Mouse (Mus musculus): ENCODE data around the gene Bmi1.

Gene Bmi1

DNA sequence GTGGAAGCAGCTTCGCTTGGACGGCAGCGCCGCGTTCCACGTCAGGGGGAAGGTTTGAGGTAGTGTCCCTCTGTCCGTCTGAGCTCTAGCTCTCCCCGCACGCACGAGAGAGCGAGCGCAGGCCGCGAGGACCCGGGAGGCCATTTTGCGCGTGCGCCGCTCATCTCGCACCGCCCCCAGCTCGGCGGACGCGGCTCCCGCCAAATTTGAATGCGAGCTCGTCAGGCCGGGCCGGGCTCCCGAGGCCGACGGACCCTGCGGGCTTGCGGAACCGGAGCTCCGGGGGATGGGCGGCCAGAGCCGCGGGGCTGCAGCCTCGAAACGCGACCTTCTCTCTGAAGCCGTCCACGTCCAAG lies 11.9 kb downstream of the Bmi1 start:
- DNase-seq = peak; percentile 76

DNA sequence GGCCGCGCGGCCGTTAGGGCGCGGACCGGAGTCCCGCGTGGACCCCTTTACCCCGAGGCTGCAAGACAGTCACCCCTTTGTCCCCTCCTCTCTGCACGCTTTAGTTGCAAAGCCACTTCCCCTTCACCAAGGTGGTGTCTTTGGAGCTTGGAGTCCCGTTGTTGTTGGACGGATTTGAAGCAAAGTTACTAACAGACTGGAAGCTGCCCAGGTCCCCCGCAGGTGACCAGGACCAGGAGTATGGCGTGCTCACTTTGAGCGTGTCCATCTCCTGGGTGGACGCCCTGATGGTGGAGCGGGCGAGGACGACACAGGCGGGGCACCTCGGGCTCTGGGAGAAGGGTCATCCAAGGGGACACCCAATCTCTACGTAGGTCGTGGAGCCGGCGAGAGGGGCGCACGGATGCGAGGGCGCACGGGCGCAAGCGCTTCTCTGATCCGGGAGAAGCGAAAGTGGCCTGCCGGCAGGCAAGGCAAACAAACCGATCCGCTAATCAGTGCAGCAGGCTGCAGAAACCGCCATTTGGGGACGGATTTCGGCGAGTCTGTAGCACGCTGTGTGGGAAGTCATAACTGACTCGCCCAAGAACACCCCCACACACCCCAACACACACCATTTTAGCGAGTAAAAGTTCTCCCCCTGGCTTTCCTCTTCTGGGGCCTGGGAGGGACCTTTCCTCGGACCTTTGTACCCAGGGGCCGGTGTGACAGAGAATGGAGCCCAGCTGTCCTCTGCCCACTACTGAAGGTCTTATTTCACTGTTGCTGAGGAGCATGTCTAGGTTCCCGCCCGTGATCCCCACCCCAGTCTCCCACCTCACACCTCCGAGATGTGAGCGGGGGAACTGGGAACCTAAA lies 12.5 kb downstream of the Bmi1 start:
- DNase-seq = peak; percentile 51 to 67

GRCm38 (mm10) chr2:18690055-18690691 lies 13.4 kb downstream of the Bmi1 start:
- DNase-seq = peak; percentile 69 to 71

DNA sequence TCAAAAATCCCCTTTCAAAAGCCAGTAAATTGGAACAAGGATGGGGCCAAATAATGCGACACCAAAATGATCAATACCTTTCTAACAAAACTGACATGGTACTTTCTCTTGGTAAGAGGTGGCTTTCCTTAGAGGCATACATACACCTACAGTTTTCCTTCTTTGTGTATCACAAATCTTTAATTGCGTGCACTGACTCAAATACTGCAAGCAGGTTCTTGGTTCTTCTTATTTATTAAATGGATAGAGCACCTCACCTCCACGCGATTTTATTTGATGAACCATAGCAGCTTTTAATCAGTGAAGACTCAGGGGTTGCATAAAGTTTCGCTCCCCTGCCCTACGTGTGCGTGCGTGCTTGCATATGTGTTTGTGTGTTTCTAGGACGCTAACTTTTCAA lies 13.9 kb downstream of the Bmi1 start:
- no peak for DNase-seq

GRCm38 (mm10) chr2:18692031-18692430 lies 15.2 kb downstream of the Bmi1 start:
- no peak for DNase-seq

GRCm38 (mm10) chr2:18692548-18692947 lies 15.7 kb downstream of the Bmi1 start:
- DNase-seq = no peak

DNA sequence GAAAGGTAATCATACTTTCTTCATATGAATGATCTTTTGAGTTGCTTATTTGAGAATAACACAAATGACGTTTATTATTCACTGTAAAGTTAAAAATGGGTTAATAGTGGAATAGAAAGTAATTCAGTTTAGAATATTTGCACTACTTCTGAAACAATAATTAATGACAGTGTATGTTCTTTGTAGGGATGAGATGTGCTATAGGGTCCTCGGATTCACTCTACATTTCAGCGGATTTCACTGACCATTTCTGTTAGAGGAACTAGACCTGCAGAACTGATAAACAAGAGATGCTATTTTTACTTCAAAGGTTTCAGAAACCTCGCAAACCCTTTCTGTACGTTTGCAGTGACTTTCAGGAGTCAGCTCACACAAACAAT lies 16.7 kb downstream of the Bmi1 start:
- no peak for DNase-seq

DNA sequence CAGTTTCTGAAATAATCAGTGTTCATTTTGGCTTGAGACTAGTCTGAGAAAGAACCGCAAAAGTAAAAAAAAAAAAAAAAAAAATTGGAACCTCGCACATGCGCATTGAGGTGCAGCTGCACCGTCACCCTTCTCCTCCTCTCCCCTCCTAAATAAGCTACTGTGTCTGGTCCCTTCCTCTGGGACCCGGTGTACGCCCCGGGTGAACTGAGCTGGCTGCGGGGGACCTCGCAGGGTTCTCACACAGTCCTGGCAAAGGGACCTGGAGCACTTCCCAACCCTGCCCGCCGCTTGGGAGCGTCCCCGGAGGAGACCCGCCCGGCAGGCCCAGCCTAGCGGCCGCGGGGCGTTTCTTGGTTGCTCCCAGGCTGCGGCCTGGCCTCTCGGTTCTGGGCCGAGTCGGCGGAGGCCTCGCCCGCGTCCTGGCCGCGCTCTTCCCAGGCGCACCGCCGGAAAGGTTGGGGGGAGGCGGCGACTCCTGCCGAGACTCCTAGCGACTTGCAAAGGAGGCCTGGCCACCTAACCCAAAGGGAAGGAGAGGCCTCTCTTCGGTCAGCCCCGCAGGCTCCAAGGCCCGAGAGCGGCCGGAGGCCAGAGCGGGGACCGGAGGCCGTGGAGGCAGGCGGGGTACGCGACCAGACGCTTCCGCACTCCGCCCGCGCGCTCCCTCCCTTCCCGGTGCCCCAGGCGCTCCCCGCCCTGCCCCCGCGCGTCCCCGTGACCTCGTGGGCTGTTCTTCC lies 17.2 kb downstream of the Bmi1 start, which contains the start of gene Spag6:
Spag6 (plus strand) TSS at position 162 of the 740 bp plus-strand sequence.
- DNase-seq = peak; percentile 78 to 83

- no peak for DNase-seq
Observed at GRCm38 (mm10) chr2:18694611-18694950, 17.8 kb downstream of the Bmi1 start.

GRCm38 (mm10) chr2:18695163-18695562 lies 18.3 kb downstream of the Bmi1 start:
- no peak for DNase-seq

DNA sequence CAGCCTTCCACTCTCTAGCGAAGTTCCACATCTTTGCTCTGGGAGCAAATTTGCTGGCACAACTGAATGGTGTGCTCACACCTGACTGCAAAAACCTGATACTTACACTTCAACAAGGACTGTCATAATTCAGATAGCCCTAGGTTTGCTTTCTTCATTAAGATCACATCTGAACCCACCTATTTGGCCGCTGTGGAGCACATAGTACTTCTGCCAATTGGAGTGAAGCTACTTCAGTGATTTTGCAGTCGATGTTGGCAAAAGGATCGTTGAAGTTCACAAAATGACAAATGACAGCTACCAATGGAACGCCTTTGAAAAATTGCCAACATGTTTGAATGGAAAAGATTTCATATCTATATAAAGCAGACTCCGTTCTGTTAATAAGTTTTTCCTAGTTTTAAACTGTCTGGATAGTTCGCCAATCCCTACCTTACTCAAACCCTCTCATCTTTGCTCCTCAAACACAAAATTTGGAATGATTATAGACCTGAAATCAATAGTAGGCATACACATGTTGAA lies 18.9 kb downstream of the Bmi1 start:
- DNase-seq = no peak

DNA sequence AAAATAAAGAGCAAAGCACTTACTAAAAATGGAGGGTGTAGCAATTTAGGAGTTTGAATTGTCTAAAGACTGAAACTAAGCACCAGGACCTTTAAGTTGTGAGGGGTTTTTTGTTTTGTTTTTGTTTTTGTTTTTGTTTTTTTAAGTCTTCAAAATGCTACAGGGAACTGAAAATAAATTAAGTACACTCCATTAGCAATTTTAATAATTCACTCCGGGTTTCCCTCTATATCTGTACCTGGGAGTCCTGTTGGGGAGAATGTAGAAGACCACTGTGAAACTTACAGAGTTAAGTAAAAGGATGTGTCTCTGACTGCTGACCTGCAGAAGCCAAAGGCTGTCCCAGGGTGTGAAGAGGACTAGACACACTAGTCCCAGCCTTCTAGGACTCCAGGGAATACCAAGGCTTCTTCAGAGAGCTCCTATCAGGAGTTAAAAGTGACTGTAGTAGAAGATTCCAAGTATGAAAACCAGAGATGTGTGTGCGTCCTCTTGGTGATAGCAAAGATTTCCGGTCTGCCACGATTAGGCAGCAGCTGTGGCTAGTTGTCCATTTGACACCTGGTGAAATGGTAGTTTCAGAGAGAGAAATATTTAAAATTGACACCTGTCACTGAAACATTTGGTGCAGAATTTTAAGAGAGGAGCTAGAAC lies 20.9 kb downstream of the Bmi1 start:
- DNase-seq = no peak

DNA sequence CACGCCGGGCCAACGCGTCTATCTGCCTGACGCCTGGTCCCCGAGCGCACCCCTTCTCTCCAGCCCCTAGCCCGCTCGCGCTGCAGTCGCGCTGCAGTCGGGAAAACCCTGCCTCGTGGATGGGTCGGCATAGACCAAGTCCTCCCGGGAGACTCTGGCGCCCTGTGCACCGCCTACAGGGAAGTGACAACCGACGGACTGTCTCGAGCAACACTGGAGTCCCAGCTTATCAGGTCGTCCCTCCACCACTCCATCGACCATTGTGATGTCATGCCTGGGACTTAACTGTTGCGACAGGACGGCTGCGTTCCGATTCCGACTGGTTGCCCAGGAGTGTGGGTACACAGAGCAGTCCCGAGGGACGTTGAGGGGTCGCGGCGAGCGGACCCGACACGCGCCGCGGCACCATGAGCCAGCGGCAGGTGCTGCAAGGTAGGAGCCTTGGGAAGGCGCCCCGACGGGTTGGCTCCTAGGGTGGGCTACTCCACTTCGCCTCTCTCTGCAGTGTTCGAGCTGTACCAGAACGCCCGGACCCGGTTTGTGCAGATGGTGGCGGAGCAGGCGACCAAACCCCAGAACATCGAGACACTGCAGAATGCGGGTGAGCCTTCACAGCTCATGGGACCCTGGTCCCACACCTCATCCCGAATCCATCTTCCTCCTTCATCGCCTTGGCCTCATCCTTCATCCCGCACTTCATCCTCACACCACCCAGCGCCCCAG lies 22.0 kb downstream of the Bmi1 start:
- peak; percentile 34 to 45 for DNase-seq

GRCm38 (mm10) chr2:18699401-18699990 lies 22.7 kb downstream of the Bmi1 start:
- no peak for DNase-seq

GRCm38 (mm10) chr2:18710356-18710755 lies 33.5 kb downstream of the Bmi1 start:
- no peak for DNase-seq

DNA sequence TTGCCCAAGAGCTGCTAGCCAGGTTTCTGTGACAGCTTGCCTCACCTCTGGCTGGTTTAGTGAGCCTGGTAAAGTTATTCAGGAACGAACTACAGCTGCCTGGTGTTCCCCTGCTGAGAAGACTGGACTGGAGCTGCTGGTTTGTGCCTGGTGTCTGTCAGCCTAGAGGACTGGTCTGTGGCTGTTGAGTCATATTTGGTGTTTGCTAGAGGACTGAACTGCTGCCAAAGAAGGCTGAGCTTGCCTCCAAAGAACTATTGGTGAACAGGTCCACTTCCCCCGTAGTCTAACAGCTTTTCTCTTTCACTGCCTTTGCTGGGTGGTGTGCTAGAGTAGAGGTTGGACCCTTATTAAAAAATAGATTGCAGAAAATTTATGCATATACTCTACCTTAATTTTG lies 36.3 kb downstream of the Bmi1 start:
- no peak for DNase-seq

DNA sequence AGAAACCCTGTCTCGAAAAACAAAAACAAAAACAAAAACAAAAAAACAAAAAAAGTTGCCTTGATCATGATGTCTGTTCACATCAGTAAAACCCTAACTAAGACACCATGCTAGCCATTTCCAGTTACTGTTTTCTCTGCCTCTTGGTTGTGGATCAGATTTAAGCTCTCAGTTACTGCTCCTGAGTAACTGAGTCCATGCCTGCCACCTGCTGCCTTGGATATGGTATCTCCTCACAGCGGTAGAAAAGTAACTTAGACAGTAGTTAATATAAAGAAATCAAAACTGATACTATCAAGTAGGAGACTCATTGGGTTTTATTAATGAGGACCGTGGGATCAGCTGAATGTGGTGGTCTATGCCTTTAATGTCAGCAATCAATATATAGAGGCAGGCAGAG lies 37.5 kb downstream of the Bmi1 start:
- DNase-seq = no peak

- no peak for DNase-seq
Observed at GRCm38 (mm10) chr2:18718521-18718920, 41.7 kb downstream of the Bmi1 start.

DNA sequence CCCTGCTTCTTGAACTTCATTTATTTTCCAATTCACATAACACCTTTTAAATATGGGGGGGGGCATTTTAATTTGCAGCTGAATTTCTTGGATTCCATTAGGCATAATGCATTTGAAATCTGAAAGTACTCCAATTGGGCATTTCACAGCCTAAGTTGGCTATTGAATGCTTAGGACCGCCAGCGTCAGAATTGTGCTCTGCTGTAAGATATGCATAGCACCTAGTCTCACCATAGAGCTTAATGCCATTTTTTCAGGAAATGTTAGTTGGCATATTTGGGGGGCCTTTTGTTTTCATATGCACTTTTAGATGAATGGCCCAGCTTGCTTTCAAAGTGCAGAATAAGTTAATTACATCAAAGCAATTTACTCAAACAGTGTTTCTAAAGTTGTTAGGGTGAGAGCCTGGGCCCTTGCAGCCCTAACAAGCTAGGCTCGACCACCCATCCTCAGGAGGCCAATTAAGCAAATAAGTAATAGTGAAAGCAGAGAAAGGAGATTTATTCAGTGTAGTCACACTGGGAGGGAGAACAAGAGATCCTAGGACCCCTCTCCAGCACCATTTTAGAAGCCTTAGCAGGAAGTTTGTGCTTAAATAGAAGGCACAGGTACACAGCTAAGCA lies 45.5 kb downstream of the Bmi1 start:
- no peak for DNase-seq

GRCm38 (mm10) chr2:18724462-18724861 lies 47.6 kb downstream of the Bmi1 start:
- DNase-seq = no peak

DNA sequence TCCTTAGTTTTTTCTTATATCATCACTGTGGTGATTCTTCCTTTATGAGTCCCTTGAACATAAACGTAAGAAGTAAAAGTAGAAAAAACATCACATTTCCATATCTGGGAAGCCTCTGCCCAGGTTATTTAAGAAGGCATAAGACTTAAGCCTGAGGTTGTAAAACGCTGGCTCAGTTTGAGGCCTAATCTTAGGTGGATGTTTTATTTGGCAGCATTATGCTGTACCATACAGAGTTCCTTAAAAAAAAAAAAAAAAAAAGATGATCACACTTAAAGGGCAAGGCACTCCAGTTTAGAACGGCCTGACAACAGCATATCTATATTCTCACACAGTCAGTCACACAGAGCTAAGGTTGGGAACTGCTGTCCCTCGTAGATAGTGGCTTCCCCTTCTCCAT lies 49.1 kb downstream of the Bmi1 start:
- DNase-seq = no peak

Measured in cerebellum, postnatal 10 days (tissue).